Mouse (Mus musculus) telencephalon, adult 2 months (tissue): ENCODE results near the gene Heatr1.

Experiments used
- DNase-seq: peaks from one replicate; pipeline ENCODE4 v3.0.0-alpha.2; 2011; ENCODE audit warnings: low read depth, low spot score

Gene Heatr1

DNA sequence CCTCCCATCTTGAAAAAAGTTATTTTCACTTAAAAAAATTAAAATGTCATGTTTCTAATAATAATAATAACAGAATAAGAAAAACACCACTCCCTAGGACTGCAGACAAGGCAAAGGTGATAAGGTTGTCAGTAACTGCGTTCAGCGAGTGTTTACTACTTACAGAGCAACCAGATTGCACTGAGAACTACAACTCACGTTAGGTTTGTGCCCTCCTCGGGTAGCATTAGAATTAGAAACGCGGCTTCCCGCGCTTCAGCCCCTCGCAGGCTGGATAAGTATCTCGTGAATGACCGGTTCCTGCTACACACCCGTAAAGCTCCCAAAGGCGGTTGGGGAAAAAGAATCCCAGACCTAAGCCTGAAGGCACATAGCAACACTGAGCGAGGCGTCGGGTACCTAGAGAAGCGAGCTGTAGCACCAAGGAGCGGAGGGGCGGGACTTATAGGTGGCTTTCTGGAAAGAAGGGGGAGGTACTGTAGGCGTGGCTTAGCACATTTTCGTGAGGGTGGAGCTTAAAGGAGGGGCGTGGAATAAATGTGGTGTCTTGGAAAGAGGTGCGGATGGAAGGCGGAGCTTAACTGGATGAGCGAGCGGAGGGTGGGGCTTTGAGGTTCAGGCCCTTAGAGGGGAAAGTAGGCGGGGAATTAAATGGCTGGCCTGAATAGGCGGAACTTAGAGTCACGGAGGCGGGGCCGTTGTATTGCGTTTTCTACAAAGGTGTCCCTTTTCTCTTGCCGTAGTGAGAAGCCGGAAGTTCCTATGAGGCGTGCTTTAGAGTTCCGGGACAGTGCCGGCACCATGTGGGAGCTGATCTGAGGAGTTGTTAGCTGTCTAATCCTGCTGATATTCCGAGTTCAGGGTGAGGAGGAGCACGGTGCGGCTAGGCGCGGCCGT lies at the start of gene Heatr1:
Gene Heatr1, plus strand, starts transcription at position 419 of the 897 bp plus-strand sequence.
- DNase-seq = peak; percentile 99

DNA sequence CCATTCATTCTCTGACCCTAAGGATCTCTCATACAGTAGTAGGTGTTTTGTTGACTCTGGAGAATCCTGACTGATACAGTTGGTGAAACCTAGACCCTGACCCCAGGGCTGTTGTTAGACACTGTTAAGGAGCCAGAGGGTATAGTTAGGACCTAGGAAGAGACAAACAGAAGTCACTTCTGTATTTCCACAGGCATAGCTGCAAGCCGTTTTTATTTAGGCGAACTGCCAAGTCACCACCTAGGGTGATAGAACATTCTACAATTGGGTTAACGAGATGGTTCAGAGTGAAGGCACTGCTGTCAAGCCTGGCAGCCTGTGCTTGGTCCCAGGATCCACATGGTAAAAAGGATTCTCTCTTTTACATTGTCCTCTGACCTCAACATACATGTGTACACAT lies 48.0 kb upstream of the Heatr1 start:
- DNase-seq = no peak

DNA sequence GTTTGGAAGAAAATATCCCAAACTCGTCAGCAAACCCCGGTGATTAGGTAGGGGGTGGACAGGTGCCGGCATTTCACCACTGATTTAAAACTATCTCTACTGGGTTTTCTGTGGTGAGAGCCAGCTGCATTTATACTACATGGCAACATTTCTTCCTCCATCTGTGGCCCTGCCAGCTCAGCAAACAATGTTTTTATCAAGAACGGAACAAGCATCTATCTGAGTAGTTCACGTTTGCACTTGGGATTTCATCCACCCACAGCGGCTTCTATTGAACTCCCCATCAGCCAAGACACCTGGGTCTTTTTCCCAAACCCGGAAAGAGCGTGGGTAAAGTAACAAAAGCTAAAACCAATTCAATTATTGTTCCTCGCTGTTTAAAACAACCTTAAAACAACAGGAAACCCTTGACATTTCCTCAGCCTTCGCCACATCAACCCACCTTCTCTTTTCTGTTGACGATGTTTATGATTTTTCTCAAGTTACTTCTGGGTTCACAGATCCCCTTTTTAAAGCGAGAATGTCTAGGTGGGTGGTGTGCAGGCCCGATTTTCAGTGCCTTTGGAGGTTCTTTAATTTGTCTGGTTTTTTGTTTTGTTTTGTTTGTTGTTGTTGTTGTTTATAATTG lies 45.5 kb upstream of the Heatr1 start:
- no peak for DNase-seq

DNA sequence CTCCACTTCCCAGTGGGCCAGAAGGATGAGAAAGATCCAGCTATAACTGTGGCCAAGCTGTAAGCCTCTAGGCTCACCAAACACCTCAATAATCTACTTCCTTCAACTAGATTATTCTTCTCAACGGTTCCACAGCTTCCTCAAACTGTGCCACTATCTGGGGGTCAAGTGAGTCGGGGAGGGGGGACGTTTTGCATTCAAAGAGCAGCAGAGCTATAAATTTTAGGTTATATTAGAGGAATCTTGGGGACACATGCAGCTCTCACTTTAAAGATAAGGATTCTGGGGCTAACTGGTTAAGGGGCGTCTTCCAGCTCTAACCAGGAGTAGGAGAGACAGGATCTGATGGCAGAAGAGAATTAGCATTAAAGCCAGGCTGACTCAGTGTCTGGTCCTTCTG lies 38.6 kb upstream of the Heatr1 start:
- DNase-seq = no peak

DNA sequence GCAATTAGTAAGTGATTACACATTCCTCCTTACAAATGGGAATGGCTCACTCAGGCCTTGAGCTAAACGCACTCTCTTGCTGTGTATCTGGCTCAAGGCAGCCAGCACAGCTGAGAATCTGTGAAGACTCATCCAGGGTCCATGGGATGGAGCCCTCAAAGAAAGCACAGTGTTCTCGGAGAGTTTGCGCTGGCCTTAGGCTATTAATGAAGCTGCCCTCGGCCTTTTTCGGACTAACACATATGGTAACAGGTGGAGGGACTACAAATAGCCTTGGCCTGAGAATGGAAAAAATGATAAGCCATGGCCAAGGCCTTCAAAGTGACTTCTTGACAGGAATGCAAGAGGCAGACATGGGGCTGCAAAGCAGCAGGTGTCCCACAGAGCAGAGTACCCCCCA lies 37.3 kb upstream of the Heatr1 start:
- DNase-seq = no peak

DNA sequence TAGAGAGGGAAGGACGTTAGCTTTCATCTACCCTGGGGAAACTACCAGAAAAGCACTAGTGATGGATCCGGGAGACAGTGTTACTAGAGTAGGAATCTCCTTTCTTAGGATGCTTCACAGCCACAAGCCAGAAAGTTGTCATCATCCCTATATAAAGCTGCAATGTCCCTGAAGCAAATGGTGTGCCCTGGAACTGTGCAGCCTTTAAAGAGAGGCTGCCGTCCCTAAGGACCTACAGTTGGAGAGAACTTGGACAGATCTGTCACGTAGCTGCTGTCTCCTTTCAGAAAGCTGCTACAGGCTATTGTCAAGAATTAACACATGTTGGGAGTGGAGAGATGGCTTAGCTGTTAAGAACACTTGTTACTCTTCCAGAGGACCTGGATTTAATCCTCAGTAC lies 33.3 kb upstream of the Heatr1 start:
- no peak for DNase-seq

DNA sequence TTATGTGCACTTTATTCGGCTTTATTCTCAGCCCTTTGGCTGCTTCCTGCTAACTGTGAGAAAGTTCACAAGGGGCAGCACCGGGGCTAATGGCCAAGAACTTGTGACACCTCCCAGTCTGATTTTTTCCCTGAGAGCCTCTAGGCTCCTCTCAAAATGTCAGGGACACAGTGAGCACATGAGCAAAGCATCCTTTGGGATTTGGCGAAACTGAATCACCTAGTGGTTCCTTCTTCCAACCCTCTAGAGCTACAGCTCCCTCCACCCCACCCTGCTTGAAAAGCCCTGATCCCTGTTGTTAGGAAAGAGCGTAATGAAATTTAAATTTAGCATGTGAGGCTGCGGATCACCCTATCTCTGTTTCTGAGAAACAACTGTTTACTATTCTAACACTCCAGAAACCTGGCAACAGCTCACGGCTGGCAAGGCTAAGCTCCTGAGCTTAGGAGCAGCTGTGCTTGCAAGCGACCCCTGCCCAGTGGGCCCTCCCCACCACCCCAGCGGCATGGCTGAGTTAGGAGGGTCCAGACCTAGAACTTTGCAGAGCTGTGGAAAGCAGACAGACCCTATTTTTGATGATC lies 25.7 kb upstream of the Heatr1 start:
- no peak for DNase-seq

DNA sequence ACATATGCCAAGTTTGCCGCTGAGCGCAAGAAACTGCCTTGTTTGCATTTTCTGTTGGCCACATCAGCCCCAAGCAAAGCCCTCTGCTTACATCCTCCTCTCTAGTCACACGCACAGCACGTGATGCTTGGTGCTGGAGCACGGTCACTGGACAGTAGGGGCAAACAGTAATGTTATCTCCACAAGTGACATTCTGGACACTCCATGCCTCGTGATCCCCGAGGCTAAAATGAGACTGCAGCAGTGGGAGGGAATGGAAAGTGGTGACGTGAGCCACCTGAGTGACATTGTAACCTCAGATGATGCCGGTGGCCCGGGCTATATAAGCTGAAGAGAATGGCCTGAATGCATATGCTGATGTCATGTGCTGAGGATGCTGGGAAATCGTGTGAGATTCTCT lies 24.9 kb upstream of the Heatr1 start:
- no peak for DNase-seq

DNA sequence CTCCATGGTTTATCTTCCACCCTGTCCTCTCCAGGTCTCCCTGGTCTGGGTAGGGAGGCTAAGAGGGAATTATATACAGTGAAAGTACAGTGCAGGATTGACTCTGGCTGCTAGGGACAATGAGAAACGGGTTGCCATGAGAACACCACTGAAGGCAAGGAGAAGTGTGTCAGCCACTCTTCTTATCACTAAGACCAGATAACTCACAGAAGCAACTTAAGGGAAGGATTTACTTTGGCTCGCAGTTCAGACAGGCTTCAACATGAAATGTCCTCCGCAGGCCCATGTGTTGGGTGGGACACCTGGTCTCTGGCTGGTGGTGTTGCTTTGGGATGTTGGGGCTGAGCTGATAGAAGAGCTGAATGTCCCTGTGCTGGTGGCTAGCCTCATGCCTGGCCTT lies 22.1 kb upstream of the Heatr1 start:
- no peak for DNase-seq

DNA sequence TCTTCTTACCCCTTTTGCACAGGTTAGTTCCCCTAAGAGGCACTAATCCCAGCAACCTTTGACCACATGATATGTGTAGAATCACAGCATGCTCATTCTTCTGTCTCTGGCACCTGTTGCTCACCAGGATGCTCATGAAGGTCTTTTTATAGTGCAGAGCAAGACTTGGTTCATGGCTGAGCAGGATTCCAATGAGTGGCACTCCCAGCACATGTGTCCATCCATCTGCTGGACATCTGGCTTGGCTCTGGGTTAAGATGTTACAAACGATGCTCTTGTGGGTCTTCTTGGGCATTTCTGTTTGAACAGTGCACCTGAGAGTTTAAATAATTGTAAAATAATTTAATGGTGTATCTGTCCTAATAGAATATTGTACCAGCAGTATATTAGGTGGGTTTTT lies 18.0 kb upstream of the Heatr1 start:
- no peak for DNase-seq

DNA sequence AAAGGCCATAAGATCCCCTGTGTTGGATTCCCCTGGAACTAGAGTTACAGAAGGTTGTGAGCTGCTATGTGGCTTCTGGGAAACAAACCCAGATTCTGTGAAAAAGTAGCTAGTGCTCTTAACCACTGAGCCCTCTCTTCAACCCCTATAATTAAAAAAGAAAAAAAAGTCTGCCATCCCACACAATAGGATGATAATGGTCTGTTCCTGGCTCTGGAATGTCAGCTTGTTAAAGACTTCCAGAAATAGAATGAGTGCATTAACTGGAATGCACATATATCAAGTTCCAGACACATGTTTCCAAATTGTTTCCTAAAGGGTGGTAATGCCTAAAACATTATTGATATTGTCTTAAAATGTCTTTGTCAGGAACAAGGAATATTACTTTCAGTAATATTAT lies 10.0 kb upstream of the Heatr1 start:
- no peak for DNase-seq

DNA sequence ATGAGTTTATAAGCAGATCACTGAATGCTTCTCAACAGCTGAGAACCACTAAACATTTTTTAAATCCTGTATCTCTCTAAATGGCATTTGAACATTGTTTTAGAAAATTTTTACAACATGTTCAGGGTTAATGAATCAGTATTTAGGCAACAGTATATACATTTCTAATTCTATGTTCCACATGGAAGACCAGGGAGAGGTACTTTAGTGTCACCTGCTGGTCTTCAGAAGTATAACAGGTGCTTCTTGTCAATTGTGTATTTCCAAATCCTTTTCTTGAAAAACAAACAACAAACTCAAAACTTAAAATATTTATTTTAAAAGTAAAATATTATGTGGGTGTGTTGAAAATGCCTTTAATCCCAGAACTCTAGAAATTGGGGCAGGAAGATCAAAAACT lies 8.5 kb upstream of the Heatr1 start:
- no peak for DNase-seq

DNA sequence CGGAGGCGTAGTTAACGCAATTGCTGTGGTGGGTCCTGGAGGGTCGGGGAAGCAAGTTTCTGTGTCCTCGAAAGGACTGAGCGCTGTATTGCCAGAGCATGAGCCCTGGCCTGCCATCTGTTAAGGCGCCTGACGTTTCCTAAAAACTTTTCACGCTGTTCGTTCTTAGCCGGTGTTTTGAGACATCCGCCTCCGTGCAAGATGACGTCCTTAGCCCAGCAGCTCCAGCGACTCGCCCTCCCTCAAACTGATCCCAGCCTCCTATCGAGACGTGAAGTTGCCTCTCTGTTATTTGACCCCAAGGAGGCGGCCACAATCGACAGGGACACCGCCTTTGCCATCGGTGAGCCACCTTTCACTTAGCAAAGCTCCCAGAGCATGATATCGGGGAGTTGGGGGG lies 744 bp downstream of the Heatr1 start:
- DNase-seq = peak; percentile 15

DNA sequence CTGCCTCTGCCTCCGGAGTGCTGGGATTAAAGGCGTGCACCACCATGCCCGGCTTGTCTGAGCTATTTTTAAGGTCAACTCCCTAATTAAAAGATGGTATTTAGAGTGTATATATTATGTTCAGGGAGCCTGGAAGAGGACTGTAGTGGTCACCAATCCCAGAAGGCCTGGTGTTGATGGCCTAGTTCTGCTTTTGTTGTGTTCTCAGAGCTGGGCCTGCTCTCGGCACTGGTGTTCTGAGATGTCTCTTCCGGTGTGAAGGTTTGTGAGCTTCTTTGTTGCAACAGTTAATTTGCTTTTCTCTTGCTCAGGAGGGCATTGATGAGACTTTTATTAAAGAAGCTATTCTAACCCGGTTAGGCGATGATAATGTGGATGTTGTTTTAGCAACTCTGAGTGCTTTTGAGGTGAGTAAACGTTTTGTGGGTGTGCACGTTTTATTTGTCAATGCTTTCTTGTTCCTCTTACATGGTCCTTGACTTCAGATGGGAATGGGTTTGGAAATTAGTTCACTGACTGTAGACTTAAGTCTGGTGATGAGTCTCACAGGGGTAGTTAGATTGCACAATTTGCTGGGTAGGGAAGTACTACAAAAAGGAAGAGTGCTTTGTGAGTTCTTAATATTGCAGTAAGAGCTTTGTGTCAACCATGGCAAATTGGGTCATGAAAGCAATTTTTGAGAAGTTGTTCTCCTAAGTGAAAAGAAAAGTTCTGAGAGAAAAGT lies 13.7 kb downstream of the Heatr1 start:
- no peak for DNase-seq

DNA sequence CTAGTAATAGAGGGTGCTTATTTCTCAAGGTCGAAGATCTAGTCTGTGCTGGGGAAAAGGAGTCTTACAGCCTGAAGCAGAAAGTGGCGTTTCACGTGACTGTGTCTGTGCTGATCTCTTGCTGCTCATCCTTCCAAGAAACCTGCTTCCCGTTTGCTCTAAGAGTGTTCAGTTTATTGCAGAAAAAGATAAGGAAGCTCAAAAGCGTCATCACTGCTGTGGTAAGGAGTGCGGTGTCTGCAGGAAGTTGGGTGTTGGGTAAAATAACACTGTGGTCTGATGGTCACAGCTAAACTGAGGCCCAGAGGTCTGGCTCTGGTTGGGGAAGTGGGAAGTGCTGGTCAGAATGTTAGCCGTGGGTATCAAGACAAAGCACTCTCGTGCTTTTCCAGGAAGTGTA lies 17.2 kb downstream of the Heatr1 start:
- peak; percentile 51 for DNase-seq

DNA sequence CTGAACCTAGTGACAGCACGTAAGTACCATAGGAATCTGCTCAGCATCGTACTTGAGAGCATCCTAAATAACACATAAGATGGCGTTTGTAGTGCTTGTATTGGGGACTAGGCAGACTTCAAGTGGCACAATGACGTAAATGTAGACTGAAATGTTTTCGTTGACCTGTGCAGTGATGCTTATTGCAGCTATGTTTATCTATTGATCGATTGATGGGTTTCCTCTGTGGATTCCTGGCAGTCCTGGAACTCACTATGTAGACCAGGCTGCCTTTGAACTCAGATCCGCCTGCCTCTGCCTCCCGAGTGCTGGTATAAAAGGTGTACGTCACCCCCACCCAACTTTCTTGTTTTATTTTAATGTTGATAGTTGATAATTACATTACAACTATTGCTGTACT lies 25.8 kb downstream of the Heatr1 start:
- DNase-seq = no peak

DNA sequence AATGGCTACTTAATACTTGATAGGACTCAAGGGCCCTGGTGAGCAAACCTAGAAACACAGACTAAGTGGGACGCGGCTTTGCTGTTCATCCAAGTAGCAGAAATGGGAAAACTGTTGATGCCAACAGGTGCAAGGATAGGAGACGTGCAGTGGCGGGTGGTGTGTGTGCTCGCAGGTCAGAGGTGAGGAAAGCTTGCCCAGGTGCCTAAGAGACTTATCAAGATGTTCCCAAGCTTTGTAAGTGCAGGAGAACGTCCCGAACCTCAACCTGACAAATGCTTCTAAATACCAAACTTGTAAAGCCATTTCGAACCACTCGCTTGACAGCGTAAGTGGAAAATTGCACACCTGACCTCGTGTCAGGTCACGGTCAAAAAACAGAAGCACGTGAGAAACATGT lies 33.7 kb downstream of the Heatr1 start:
- no peak for DNase-seq

DNA sequence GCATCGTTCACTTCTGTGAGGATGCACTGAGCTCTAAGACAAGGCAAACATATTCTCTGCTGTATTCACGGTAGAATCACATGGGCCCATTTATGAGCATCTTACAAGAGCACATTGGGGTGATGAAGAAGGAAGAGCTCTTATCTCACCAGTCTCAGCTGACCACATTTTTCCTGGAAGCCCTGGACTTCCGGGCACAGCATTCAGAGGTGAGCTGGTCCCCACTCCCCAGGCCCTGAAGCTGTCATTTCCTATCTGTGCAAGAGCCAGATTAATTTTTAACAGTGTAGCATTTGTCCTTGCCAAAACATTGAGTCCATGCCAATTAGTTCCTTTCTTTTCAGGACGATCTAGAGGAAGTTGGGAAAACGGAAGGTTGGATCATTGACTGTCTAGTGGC lies 39.0 kb downstream of the Heatr1 start:
- no peak for DNase-seq

DNA sequence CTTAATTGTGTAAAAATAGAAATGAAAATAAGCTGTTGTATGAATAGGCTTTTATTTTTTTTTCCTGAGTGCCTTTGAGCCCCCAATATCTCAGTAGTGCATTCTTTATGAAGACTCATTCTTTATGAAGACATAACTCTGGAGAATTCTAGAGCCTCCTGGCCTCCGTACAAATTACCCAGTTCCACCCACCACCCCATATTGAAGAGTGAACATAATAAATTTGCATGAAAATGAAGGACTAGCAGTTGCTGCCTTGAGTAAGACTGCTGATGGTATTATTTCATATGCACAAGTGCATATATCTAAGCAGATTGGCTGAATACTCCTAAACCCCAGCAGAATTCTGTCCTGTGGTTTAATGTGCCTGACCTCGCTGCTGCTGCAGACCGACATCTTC lies 44.8 kb downstream of the Heatr1 start:
- DNase-seq = no peak

DNA sequence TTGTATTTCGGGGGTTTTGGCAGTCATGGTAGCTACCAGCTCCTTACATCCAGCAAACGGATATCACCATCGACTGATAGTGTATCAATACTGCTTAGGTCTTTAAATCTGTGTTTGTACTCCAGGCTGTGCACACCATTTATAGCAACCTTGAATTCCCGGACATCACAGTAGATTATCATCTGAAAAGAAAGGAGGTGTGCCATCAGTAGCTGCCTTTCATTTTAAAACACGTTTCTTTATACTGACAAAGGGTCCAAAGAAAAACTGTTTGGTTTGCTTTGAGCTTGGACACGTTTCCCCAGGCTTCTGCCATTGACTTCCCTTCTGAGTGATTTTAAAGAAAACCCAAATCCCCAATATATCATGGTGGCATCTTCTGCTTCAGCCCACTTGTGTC lies 46.0 kb downstream of the Heatr1 start:
- no peak for DNase-seq

DNA sequence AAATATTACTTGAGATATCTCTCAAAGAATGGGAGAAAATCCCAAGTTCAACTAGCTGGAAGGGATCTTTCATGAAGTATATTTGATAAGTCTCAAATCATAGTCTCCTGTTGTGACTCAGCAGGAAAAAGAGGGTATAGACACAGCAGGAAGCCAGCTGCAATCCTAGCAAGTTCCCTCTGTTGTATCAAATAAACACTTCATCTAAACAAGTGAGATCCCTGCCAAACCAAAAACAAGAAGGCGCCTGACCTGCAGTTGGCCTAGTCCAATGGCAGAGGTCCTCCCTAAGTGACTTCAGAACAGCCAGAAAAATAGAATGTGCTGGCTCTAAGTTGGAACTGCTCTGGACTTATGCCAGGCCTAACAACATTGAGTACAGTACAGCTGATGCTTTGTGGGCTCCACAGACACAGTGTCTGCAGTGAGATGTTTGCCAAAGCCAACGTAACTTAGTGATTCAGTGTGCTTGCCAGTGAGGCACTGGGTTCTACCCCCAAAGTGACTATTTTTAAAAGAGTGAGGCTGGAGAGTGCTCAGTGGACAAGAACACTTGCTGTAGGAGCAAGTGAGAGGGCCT lies 47.3 kb downstream of the Heatr1 start:
- peak; percentile 60 for DNase-seq

DNA sequence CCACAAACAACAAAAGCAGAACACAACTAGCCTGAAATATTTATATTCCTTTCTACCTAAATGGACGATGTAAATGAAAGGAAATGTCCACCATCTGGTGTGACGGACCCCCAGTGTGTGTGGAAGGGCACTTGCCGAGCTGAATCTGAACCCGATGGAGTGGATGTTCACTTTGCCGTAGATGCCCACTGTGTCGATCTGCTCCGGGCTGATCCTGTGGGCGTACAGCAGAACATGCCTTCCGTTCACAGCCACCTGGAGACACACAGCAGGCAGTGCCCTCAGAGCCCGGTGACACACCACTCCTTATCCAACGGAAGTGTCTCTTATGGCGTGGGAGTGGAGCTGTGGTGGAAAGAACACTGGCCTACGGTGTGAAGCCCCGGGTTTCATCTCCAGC lies 58.3 kb downstream of the Heatr1 start:
- DNase-seq = no peak
